Mouse (Mus musculus): ENCODE results near the gene Kank1. TPM values are rescaled to one million over a fixed set of nuclear protein-coding genes. Genes with fewer than 3 reads are reported as not detected.

Gene Kank1
- total and polyA plus RNA-seq, 2 experiments from 2014 or later, result 6.0 to 16.6 TPM

GRCm38 (mm10) chr19:25340630-25341620 lies 104.2 kb downstream of the Kank1 start:
- whole genome bisulfite sequencing, result 32% methylated on average over 11 of the region's 11 CpGs
- peak; percentile 83 for TF ChIP-seq CTCF (IDR thresholded peaks at IDR 0.05)
- Histone ChIP-seq H3K9ac (replicated peaks; ENCODE audit: low read length, poor library complexity, severe bottlenecking) (no peak overlapping the region), H3K9me3 (ENCODE audit: low read length) (no peaks in the 10 kb centered on the region), H3K4me2 (ENCODE audit: low read depth, low read length, poor library complexity, severe bottlenecking) (peak overlapping the region; percentile 20; the same call in 1 of the 2 replicates), H3K36me3 (ENCODE audit: insufficient read depth, low read length) (no peaks in the 10 kb centered on the region), H3K27ac (ENCODE audit: low read depth, low read length) (no peak overlapping the region), H3K4me1 (ENCODE audit: insufficient read depth, low read length) (no peaks in the 10 kb centered on the region), H3K27me3 (ENCODE audit: insufficient read depth, low read length) (no peaks in the 10 kb centered on the region), H3K4me3 (ENCODE audit: low read depth, low read length) (no peak overlapping the region)
- DNase-seq (ENCODE audit: low spot score) (peak; percentile 87), ATAC-seq (ENCODE audit: low FRiP score) (peak; percentile 60; the same call in 1 of the 2 replicates)

GRCm38 (mm10) chr19:25342026-25342425 lies 105.3 kb downstream of the Kank1 start:
- Histone ChIP-seq H3K27ac (ENCODE audit: low read depth, low read length) (no peak overlapping the region), H3K27me3 (ENCODE audit: insufficient read depth, low read length) (no peaks in the 10 kb centered on the region), H3K9me3 (ENCODE audit: low read length) (no peaks in the 10 kb centered on the region), H3K4me1 (ENCODE audit: insufficient read depth, low read length) (no peaks in the 10 kb centered on the region), H3K4me2 (ENCODE audit: low read depth, low read length, poor library complexity, severe bottlenecking) (no peak overlapping the region), H3K9ac (replicated peaks; ENCODE audit: low read length, poor library complexity, severe bottlenecking) (no peak overlapping the region), H3K36me3 (ENCODE audit: insufficient read depth, low read length) (no peaks in the 10 kb centered on the region), H3K4me3 (ENCODE audit: low read depth, low read length) (no peak overlapping the region)
- no peak for ATAC-seq (ENCODE audit: low FRiP score)
- TF ChIP-seq CTCF (IDR thresholded peaks at IDR 0.05), result no peak
- no peak for DNase-seq (ENCODE audit: low spot score)
- 74% methylated on average over 5 of the region's 5 CpGs for WGBS

- H3K36me3 ChIP-seq (ENCODE audit: insufficient read depth, low read length), result no peaks in the 10 kb centered on the region
- peak overlapping the region; percentile 20; the same call in 1 of the 2 replicates for H3K4me2 ChIP-seq (ENCODE audit: low read depth, low read length, poor library complexity, severe bottlenecking)
- no peak for ATAC-seq (ENCODE audit: low FRiP score)
- no peaks in the 10 kb centered on the region for H3K4me1 ChIP-seq (ENCODE audit: insufficient read depth, low read length)
- WGBS, result 69% methylated on average over 16 of the region's 16 CpGs
- peak; percentile 49 for DNase-seq (ENCODE audit: low spot score)
- no peaks in the 10 kb centered on the region for H3K9me3 ChIP-seq (ENCODE audit: low read length)
- no peaks in the 10 kb centered on the region for H3K27me3 ChIP-seq (ENCODE audit: insufficient read depth, low read length)
- no peak for TF ChIP-seq CTCF (IDR thresholded peaks at IDR 0.05)
- no peak overlapping the region for H3K9ac ChIP-seq (replicated peaks; ENCODE audit: low read length, poor library complexity, severe bottlenecking)
- no peak overlapping the region for H3K27ac ChIP-seq (ENCODE audit: low read depth, low read length)
- H3K4me3 ChIP-seq (ENCODE audit: low read depth, low read length), result 0 out of 2 replicates have a peak overlapping the region, but pooled peaks have one; percentile 5
These were observed 107.0 kb downstream of the Kank1 start for GRCm38 (mm10) chr19:25343657-25344322.

DNA sequence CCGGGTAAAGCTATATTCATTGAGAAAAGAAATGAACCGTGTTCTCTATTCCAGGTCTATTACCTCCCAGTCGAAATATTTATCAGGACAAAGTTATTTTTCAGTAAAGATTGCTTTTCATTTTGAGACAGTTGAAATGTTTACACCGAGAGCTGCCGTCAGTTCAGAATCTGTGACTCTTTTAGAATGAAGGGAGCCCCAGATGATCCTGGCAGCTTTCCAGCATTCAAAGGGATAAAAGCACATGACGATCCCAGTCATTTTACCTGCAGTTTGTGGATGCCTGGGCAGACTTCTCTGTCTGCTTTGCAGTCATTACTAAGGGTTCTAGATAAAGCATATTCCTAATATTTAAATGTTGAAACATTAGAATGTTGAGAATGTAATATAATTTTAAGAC lies 107.6 kb downstream of the Kank1 start:
- Histone ChIP-seq H3K27me3 (ENCODE audit: insufficient read depth, low read length) (no peaks in the 10 kb centered on the region), H3K4me2 (ENCODE audit: low read depth, low read length, poor library complexity, severe bottlenecking) (no peak overlapping the region), H3K27ac (ENCODE audit: low read depth, low read length) (no peak overlapping the region), H3K4me3 (ENCODE audit: low read depth, low read length) (no peak overlapping the region), H3K36me3 (ENCODE audit: insufficient read depth, low read length) (no peaks in the 10 kb centered on the region), H3K9me3 (ENCODE audit: low read length) (no peaks in the 10 kb centered on the region), H3K9ac (replicated peaks; ENCODE audit: low read length, poor library complexity, severe bottlenecking) (no peak overlapping the region), H3K4me1 (ENCODE audit: insufficient read depth, low read length) (no peaks in the 10 kb centered on the region)
- no peak for TF ChIP-seq CTCF (IDR thresholded peaks at IDR 0.05)
- no peak for DNase-seq (ENCODE audit: low spot score)
- ATAC-seq (ENCODE audit: low FRiP score), result no peak
- WGBS, result 52% methylated on average over 6 of the region's 6 CpGs

DNA sequence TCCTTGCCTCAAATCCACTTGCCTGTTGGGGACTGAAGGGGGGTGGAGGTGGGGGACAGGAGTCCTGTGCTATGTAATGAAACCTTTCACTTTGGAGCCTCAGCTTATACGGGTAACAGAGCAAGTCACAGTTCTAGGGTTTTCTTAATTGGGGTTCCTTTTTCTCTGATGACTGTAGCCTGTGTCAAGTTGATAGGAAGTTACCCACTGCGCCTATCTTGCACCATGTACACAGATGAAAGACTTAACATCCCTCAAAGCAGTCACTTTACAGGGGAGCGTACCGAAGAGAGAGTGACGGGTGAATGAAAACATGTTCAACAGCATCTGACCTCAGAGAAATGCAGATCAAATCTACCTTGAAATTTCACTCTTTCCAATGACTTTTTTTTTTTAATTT lies 109.2 kb downstream of the Kank1 start:
- ATAC-seq (ENCODE audit: low FRiP score) (no peak), DNase-seq (ENCODE audit: low spot score) (no peak)
- no peak overlapping the region for H3K9ac ChIP-seq (replicated peaks; ENCODE audit: low read length, poor library complexity, severe bottlenecking)
- no peak overlapping the region for H3K4me2 ChIP-seq (ENCODE audit: low read depth, low read length, poor library complexity, severe bottlenecking)
- H3K4me3 ChIP-seq (ENCODE audit: low read depth, low read length), result no peak overlapping the region
- no peaks in the 10 kb centered on the region for H3K4me1 ChIP-seq (ENCODE audit: insufficient read depth, low read length)
- no peaks in the 10 kb centered on the region for H3K36me3 ChIP-seq (ENCODE audit: insufficient read depth, low read length)
- H3K9me3 ChIP-seq (ENCODE audit: low read length), result no peaks in the 10 kb centered on the region
- H3K27ac ChIP-seq (ENCODE audit: low read depth, low read length), result no peak overlapping the region
- WGBS, result 96% methylated on average over 5 of the region's 5 CpGs
- no peaks in the 10 kb centered on the region for H3K27me3 ChIP-seq (ENCODE audit: insufficient read depth, low read length)
- no peak for TF ChIP-seq CTCF (IDR thresholded peaks at IDR 0.05)
